Mouse (Mus musculus) forebrain, embryonic 13.5 days (tissue): ENCODE measurements at regions not wholly inside any gene's neighbourhood (a gene's known extent, or its start where the extent isn't known, plus 50 kb on each side); places are given as distances from the start of the nearest gene placed in this dataset.
"Not testable (repeated sequence)": the region's sequence is repeated elsewhere in the genome, so short reads cannot be mapped to it uniquely, and the experiment has no call there.

Source experiments
- ATAC-seq: fragments of 200-750 bp; cut with Nextera tagmentation; 2 replicates; pipeline ENCODE4 v1.8.0; 2017
- H3K27ac ChIP-seq: fragments of 300-500 bp; sonication (generic); 2 replicates; pipeline ENCODE4 v1.5.1; 2015; ENCODE audit warnings: inconsistent platforms, mild to moderate bottlenecking, moderate library complexity
- H3K27me3 ChIP-seq: fragments of 300-500 bp; sonication (generic); 2 replicates; pipeline ENCODE4 v1.6.1; 2015; ENCODE audit warnings: mild to moderate bottlenecking, inconsistent platforms
- H3K36me3 ChIP-seq: fragments of 300-500 bp; sonication (generic); 2 replicates; pipeline ENCODE4 v1.6.1; 2015; ENCODE audit warnings: mild to moderate bottlenecking, inconsistent platforms; ENCODE audit not compliant: poor library complexity, severe bottlenecking
- H3K4me1 ChIP-seq: fragments of 300-500 bp; sonication (generic); 2 replicates; pipeline ENCODE4 v1.6.1; 2015; ENCODE audit warnings: inconsistent platforms
- H3K4me2 ChIP-seq: fragments of 300-500 bp; sonication (generic); 2 replicates; pipeline ENCODE4 v1.6.1; 2015; ENCODE audit warnings: inconsistent platforms, mild to moderate bottlenecking, moderate library complexity
- H3K4me3 ChIP-seq: fragments of 300-500 bp; sonication (generic); 2 replicates; pipeline ENCODE4 v1.5.1; 2015; ENCODE audit warnings: mild to moderate bottlenecking, inconsistent platforms
- H3K9ac ChIP-seq: fragments of 300-500 bp; sonication (generic); 2 replicates; pipeline ENCODE4 v1.6.1; 2015; ENCODE audit warnings: mild to moderate bottlenecking, inconsistent platforms
- H3K9me3 ChIP-seq: fragments of 300-500 bp; sonication (generic); replicated peaks from 2 replicates; pipeline ENCODE4 v1.6.1; 2016; ENCODE audit warnings: inconsistent platforms
- WGBS: fragments of 180-500 bp; shearing (Covaris S2); methylation state at CpG from one replicate; pipeline ENCODE4 v1.1.7; 2015; 5-methylcytosine and 5-hydroxymethylcytosine counted together

DNA sequence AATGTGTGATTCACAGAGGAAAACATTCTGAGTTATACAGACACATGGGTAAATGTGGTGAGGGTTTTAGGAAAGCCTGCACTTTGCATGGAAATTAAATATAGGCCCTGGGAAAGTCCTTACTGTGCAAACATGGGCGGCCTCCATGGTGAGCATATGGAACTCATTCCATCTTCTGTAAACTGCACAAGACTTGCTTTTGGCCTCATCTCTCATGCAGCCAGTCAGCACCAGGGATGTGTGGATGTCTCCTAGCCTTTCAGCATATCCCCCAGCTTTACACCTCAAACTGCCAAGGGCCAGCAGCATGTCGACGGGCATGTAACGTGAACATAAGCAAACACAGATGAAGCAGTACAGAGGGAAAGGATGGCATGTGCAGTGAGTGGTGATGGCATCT, 364.7 kb upstream of the 1700008P02Rik start:
- H3K9ac ChIP-seq: no peak overlapping the region
- no peak overlapping the region for H3K27ac ChIP-seq
- no peaks in the 10 kb centered on the region for H3K36me3 ChIP-seq
- H3K9me3 ChIP-seq: no peaks in the 10 kb centered on the region
- ATAC-seq: no peak
- H3K4me1 ChIP-seq: no peaks in the 10 kb centered on the region
- no peak overlapping the region for H3K4me3 ChIP-seq
- WGBS: 94% methylated on average over 4 of the region's 4 CpGs
- no peaks in the 10 kb centered on the region for H3K27me3 ChIP-seq
- H3K4me2 ChIP-seq: no peak overlapping the region

DNA sequence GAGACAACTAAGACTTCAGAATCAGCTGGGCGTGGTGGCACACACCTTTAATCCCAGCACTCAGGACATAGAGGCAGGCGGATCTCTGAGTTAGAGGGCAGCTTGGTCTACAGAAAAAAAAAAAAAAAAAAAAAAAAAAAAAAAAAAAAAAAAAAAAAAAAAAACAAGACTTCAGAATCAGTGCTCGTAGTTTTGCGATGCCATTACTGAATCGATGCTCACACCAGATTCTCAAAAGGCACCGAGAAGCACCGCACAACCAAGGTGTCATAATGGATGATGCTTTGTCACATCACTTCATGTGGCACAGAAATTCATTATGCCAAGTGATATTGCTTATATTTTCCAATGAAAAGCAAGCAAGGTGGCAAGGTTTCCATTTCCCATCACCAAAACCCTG, 337.4 kb upstream of the 1700008P02Rik start:
- H3K9ac ChIP-seq: no peak overlapping the region
- ATAC-seq: no peak
- H3K27ac ChIP-seq: no peak overlapping the region
- H3K4me2 ChIP-seq: no peak overlapping the region
- H3K4me3 ChIP-seq: no peak overlapping the region
- 87% methylated on average over 7 of the region's 7 CpGs for WGBS
- H3K27me3 ChIP-seq: no peaks in the 10 kb centered on the region
- no peaks in the 10 kb centered on the region for H3K4me1 ChIP-seq
- H3K36me3 ChIP-seq: no peaks in the 10 kb centered on the region
- no peaks in the 10 kb centered on the region for H3K9me3 ChIP-seq

DNA sequence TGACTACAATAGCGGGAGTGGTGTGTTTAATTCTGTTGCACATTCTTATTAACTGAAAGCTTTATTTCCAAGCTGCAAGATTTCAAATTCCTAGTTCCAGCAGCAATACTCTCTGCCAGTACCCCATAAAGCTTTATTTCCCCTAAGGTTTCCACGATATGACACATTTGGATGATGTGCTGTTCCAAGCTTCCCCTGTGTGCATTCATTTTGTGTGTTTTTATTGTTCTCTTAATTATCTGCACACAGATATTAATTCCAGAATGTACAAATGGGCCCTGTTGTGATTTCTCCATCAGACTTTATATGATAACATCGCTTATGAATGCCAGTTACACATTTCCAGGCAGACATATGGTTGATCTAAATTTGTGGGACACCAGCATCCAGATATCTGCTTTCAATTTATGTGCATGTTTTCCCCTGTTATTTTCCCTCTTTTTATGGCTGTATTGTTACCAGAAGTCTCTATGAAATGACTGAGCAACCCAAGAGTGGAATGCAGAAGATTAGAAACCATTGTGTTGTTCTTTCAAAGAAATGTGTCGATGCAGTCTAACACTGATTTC, 312.4 kb upstream of the 1700008P02Rik start:
- Histone ChIP-seq H3K27me3 (no peaks in the 10 kb centered on the region), H3K27ac (no peak overlapping the region), H3K4me2 (no peak overlapping the region), H3K9ac (no peak overlapping the region), H3K4me3 (no peak overlapping the region), H3K9me3 (no peaks in the 10 kb centered on the region), H3K36me3 (no peaks in the 10 kb centered on the region), H3K4me1 (no peaks in the 10 kb centered on the region)
- WGBS: 87% methylated on average over 4 of the region's 4 CpGs
- no peak for ATAC-seq

DNA sequence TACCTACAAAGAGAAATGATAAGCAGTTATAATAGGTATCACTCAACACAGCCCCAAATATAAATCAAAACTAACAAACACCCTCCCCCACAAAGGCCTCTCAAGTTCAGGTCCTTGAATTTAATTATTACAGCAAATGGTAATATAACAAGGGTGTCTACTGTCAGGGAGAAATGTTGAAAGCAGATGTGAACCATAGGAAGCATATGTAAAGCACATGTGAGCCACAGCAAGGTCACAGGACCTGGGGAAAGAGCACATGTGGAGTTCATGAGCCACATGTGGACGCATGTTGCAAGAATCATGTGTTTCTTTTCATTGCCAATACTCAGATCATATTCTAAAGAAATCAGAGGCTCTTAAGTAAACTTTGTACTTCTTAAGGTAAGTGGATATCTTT, 306.5 kb upstream of the 1700008P02Rik start:
- no peak overlapping the region for H3K4me3 ChIP-seq
- ATAC-seq: no peak
- WGBS: 81% methylated on average over 1 of the region's 1 CpGs
- H3K4me1 ChIP-seq: no peaks in the 10 kb centered on the region
- H3K9ac ChIP-seq: no peak overlapping the region
- no peaks in the 10 kb centered on the region for H3K27me3 ChIP-seq
- H3K36me3 ChIP-seq: no peaks in the 10 kb centered on the region
- no peaks in the 10 kb centered on the region for H3K9me3 ChIP-seq
- no peak overlapping the region for H3K4me2 ChIP-seq
- no peak overlapping the region for H3K27ac ChIP-seq

DNA sequence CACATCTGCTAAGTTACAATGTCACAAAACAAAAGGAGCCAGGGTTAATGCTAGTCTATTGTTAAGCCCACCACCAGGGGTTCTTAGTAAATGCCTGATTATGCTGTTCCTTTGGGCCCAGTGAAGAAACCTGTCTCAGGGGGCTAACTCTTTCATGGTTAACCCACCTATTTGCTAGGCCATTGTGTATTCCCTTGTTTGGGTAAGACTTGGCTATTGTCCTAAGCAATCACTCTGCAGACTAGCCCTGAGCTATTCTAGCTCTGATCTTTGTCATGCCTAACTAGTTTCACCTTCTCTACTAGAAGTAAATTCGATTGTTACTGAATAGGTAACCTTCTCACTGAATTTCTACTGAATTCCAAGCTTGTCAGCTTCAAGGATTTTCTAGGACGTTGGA, 302.4 kb upstream of the 1700008P02Rik start:
- H3K9me3 ChIP-seq, H3K9ac ChIP-seq, H3K4me1 ChIP-seq, H3K4me3 ChIP-seq, H3K36me3 ChIP-seq, H3K27me3 ChIP-seq, ATAC-seq, H3K27ac ChIP-seq, H3K4me2 ChIP-seq: not testable (repeated sequence)
- WGBS: 60% methylated on average over 2 of the region's 2 CpGs

DNA sequence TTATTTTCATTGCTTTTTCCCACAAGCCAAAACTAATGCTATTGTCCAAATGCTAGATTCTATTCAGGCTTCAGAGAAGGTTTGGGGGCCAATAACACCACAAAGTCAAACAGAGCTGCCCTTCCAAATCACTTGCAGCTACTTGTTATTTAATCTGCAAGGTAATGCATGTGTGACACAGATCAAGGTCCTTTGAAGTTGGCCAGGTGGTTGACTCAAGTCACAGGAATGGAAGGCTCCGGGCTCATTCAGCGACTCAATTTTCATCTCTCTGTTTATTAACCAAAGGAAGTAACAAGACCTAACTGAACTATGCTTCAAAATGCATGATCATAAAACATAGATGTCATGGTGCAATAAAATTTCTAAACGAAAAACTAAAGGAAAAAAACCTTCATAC, 300.0 kb upstream of the 1700008P02Rik start:
- WGBS: 91% methylated on average over 3 of the region's 3 CpGs
- no peak overlapping the region for H3K4me2 ChIP-seq
- ATAC-seq: no peak
- H3K4me1 ChIP-seq: no peaks in the 10 kb centered on the region
- no peaks in the 10 kb centered on the region for H3K36me3 ChIP-seq
- H3K27me3 ChIP-seq: no peaks in the 10 kb centered on the region
- H3K9ac ChIP-seq: no peak overlapping the region
- no peak overlapping the region for H3K4me3 ChIP-seq
- no peaks in the 10 kb centered on the region for H3K9me3 ChIP-seq
- no peak overlapping the region for H3K27ac ChIP-seq

DNA sequence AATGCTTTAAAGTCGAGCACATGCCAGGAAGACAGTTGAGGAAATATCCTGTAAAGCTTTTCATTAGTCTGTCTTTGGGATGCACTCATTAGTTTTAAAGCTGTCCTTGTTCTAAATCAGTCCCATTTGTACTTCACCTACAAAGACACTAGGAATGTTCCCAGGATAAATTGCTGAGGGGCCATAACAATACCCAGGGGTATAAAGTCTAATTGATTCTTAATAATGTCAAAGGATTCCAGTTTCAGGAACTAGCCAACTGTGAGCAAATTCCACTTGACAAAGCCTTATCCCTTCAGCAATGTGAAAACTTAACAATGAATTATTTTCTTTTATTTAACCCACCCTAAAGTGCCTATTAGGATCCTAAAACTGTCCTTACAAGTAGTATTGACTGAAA, 267.7 kb upstream of the 1700008P02Rik start:
- ATAC-seq: no peak
- Histone ChIP-seq H3K27me3 (peaks cover 30% of the 10 kb centered on the region), H3K4me2 (no peak overlapping the region), H3K9me3 (no peaks in the 10 kb centered on the region), H3K36me3 (no peaks in the 10 kb centered on the region), H3K4me3 (no peak overlapping the region), H3K27ac (no peak overlapping the region), H3K4me1 (peaks cover 14% of the 10 kb centered on the region; the same call in 1 of the 2 replicates), H3K9ac (no peak overlapping the region)
- 4% methylated on average over 1 of the region's 1 CpGs for WGBS

DNA sequence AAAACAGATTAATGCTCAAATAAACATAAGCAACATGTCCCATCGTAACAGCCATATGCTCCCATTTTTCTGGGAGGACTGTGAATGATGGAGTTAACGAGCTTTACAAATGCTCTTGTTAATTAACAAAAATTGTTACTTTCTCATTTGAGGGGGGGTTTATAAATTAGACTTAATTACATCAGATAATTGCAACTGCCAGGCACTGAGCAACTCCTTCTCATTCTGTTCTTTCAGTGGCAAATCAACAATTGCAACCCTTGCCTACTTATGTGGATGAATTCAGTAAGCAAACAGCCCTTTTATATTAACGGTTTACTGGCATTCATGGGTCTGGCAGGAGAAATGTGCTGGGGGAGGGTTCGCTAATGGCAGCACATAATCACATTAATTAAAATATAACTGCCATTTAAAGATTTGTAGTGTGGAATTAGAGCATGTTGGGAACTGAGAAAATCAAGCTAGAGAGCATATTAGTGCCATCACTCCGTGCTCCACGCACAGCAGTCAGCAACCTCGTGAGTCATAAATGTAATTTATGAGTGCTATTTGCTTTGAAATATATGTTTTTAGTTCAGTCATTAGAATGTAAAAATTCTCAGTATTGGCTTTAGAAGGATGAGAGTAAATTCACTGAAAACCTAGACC, 266.9 kb upstream of the 1700008P02Rik start:
- Histone ChIP-seq H3K4me2 (peak overlapping the region; percentile 12; the same call in 1 of the 2 replicates), H3K9me3 (no peaks in the 10 kb centered on the region), H3K4me1 (peaks cover 14% of the 10 kb centered on the region; the same call in 1 of the 2 replicates), H3K9ac (no peak overlapping the region), H3K36me3 (no peaks in the 10 kb centered on the region), H3K27me3 (peaks cover 29% of the 10 kb centered on the region), H3K4me3 (no peak overlapping the region), H3K27ac (peak overlapping the region; percentile 10; the same call in 1 of the 2 replicates)
- ATAC-seq: peak; percentile 95
- 17% methylated on average over 7 of the region's 7 CpGs for WGBS

DNA sequence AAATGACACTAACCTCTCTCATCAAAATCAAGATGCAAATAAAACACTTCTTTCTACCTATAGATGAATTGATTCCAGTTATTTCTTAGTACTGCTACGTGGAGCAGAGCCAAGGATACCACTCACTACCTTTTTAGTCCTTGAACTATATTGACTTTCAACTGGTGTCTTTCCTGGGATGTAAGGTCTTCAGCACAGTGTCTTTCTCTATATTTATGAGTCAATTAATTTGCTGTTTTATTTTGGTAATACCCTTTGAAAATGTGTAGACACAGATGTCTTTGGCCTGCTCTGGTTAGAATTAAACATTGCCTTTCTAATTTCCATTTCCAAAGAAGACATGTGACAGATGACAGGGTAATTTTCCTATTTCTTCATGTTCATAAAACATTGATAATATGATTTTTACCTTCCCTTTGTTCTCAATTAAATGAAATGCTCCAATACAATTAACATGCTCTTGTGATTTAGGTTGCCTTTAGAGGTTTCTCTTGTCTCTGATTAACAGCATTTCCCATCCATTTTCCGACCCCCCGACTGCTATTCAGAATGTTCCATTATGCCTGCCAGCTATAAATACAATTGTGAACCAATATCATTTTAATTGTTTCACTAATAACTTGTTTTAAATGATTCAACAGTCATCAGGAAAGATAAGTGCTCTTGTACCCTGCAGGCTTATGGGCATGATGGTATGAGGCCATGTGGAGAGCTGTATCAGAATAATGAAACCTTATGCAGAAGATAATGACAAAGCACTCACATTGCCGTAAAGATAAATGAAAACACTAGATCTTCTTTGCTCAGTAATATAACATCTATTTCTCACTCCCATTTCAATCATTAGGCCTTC, 266.2 kb upstream of the 1700008P02Rik start:
- no peak overlapping the region for H3K9ac ChIP-seq
- H3K9me3 ChIP-seq: no peaks in the 10 kb centered on the region
- no peak overlapping the region for H3K4me3 ChIP-seq
- ATAC-seq: peak; percentile 79
- H3K27me3 ChIP-seq: peaks cover 27% of the 10 kb centered on the region
- H3K4me2 ChIP-seq: peak overlapping the region; percentile 12; the same call in 1 of the 2 replicates
- H3K4me1 ChIP-seq: peaks cover 14% of the 10 kb centered on the region; the same call in 1 of the 2 replicates
- H3K36me3 ChIP-seq: no peaks in the 10 kb centered on the region
- 42% methylated on average over 4 of the region's 4 CpGs for WGBS
- 0 out of 2 replicates have a peak overlapping the region, but pooled peaks have one; percentile 10 for H3K27ac ChIP-seq

DNA sequence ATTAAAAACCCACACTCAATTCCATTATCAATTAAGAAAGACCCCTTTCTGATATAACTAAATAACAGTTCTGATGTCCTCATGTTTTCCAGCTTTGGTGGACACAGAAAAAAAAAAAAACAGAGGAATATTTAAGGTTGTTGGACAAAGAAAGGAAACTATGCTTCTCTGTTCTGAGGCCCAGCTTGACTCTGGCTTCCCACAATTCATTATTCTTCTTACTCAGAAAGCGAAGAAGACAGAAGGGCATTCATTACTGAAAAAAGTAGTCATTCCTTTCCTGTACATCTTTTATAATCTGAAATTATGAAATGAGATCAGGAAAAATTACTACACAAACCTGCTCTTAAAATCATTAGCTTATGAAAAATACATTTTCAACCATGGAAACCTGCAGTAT, 263.2 kb upstream of the 1700008P02Rik start:
- Histone ChIP-seq H3K4me1 (peaks cover 13% of the 10 kb centered on the region; the same call in 1 of the 2 replicates), H3K4me2 (no peak overlapping the region), H3K27ac (no peak overlapping the region), H3K36me3 (no peaks in the 10 kb centered on the region), H3K4me3 (no peak overlapping the region), H3K9me3 (no peaks in the 10 kb centered on the region), H3K9ac (no peak overlapping the region), H3K27me3 (peaks cover 15% of the 10 kb centered on the region)
- ATAC-seq: no peak
- WGBS: 67% methylated on average over 1 of the region's 1 CpGs

DNA sequence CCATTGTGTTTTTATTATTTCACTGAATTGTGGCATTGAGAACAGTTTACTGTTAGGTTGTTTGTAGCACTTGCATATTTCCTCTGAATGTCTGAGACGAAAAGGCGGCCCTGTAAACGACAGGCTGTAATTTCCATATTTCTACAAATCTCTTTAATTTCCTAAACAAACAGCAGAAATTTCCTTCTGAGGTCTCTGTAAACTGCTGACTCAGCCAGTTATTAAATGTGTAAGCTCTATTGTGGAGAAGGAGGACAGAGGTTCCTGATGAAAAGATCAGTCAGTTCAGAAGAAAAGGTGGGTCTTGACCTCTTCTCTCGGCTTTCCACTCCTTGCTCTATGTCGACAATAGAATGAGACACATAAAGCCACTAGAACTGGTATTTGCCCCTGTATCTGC, 256.0 kb upstream of the 1700008P02Rik start:
- Histone ChIP-seq H3K4me2 (no peak overlapping the region), H3K4me3 (no peak overlapping the region), H3K9ac (no peak overlapping the region), H3K4me1 (no peaks in the 10 kb centered on the region), H3K9me3 (no peaks in the 10 kb centered on the region), H3K27me3 (no peaks in the 10 kb centered on the region), H3K36me3 (no peaks in the 10 kb centered on the region), H3K27ac (no peak overlapping the region)
- no peak for ATAC-seq
- WGBS: 66% methylated on average over 5 of the region's 5 CpGs

DNA sequence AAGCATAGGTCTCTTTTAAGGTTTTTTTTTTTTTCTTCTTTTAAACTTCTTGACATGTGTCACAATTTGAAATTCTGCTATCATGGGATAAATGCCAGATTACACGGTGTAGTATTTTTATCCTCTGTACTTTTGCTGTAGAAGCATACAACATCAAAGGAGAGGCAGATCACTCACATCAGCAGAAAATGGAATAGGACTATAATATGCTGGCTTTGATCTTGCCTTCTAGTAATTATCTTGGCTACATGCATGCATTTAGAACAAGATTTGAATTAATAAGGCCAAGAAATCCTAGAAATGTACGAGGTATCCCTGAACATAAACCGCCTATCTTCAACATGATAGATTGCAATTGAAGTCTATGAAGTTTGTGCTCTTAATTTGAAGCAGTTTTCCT, 251.9 kb upstream of the 1700008P02Rik start:
- Histone ChIP-seq H3K9ac (no peak overlapping the region), H3K4me3 (no peak overlapping the region), H3K27ac (no peak overlapping the region), H3K27me3 (no peaks in the 10 kb centered on the region), H3K4me1 (no peaks in the 10 kb centered on the region), H3K36me3 (no peaks in the 10 kb centered on the region), H3K4me2 (no peak overlapping the region), H3K9me3 (no peaks in the 10 kb centered on the region)
- peak; percentile 36; the same call in 1 of the 2 replicates for ATAC-seq
- WGBS: 65% methylated on average over 3 of the region's 3 CpGs
